Mouse (Mus musculus): Measurements from ENCODE around the gene Naa20.

The Naa20 gene

GRCm38 (mm10) chr2:145950239-145950638 is 48.3 kb downstream of the Naa20 start:
- DNase-seq (ENCODE audit: low spot score): no peak

DNA sequence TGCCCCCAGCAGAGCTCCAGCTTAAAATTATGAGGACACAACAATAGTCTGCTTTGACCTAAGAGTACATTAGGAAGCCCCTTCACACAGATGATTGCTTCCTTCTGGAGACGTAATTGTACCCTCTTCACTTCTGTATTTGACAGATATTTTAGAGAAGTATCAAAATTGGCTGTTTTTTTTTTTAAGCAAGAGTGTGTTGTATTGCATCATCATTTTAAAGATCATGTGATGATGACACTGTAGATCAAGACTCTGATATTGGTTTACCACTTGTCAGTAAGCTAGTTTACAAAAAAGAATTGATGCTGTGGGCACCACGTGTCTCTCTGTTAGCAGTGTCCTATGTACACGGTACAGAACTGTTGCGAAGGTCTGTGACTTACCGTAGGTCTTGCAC is 50.8 kb downstream of the Naa20 start:
- DNase-seq (ENCODE audit: low spot score): no peak

DNA sequence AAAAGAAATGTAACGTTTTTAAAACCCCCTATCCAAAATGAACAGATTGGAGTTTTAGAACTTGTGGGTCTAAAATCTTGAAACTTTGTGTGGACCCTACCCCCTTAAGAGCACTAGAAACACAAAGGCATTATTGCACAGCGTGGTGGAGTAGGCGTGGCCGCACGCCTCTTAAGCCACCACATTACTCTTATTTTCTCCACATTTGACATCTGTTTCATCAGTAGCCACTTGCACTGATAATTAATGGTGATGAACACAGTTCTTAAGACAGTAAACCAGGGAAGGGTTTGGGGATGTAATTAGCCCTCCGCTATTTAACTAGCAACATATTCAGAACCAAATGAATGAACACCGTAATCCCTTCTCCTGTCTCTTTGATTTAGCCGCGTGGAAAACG is 53.9 kb downstream of the Naa20 start:
- no peak for DNase-seq (ENCODE audit: low spot score)

DNA sequence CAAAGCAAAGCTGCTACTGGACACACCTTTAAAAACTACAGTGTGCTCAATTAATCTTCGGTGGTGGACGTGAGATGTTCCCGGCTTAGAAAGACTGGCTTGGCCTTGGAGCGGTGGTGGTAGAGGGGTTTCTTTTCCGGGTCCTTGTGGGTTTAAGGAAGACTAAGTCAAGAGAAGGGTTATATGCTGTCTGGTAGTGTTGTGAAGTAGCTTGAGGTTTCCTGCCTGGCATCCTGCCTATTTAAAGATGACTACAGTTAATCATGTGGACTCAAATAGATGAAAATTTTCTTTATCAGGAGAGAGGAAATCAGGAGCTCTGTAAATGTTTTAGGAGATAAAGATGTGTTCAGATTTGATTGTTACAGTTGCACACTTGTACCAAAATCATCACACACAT is 54.4 kb downstream of the Naa20 start:
- no peak for DNase-seq (ENCODE audit: low spot score)

- DNase-seq (ENCODE audit: low spot score): peak; percentile 17
Observed at GRCm38 (mm10) chr2:145957450-145957849, 55.6 kb downstream of the Naa20 start.

- DNase-seq (ENCODE audit: low spot score): no peak
Observed at GRCm38 (mm10) chr2:145958097-145958496, 56.2 kb downstream of the Naa20 start.

DNA sequence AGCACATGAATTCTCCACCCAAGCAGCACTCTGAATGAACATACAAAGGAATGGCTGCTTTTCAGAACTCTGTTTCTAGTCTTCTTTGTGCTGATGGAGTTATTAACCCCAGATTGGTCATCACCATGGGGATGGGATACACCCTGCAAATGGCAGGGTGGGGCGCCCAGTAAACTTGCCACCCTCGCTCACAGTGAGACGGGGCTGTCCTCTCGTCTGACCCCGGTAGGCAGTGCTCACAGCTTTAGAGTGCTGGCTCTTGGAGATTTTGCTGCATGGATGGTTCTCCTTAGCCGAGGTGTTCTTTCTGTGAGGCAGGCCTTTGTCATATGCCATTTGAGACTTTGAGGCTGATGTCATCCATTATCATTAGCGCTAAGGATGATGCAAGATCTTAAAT is 56.7 kb downstream of the Naa20 start:
- no peak for DNase-seq (ENCODE audit: low spot score)

DNA sequence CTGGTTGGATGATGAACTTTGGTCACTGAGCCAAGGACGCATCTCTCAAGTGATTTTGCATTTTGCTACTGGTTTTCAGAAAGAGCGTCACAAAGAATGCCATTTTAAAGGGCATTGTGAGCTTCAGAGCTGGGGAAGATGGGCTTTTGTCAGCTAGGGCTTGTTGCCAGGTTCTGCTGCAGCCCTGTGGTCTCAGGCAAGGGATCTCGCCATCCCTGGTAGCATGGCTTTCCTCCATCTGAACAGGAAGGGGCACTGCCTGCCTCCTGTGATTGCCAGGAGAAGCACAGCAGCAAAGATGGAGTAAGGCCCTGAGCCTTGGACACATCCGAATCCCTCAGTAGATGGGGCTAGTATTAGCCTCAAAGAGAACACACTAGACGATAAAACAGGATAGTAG is 60.0 kb downstream of the Naa20 start:
- no peak for DNase-seq (ENCODE audit: low spot score)

All from layer of hippocampus, adult 11-12 months (tissue).